Mouse (Mus musculus) ES-E14 (cell line): ENCODE measurements around the gene Pacsin1.

ENCODE experiments used
- CHD2 ChIP-seq: IDR thresholded peaks from 2 replicates; pipeline ENCODE4 v1.6.1; 2014; ENCODE audit warnings: mild to moderate bottlenecking, low read depth, low read length, inconsistent platforms
- ZC3H11A ChIP-seq: IDR thresholded peaks from 2 replicates; pipeline ENCODE4 v1.6.1; 2012; ENCODE audit warnings: low read depth, mild to moderate bottlenecking, inconsistent platforms, low read length, borderline replicate concordance
- ZNF384 ChIP-seq: IDR thresholded peaks from 2 replicates; pipeline ENCODE4 v1.6.1; 2012; ENCODE audit warnings: low read depth, low read length, inconsistent platforms

DNA sequence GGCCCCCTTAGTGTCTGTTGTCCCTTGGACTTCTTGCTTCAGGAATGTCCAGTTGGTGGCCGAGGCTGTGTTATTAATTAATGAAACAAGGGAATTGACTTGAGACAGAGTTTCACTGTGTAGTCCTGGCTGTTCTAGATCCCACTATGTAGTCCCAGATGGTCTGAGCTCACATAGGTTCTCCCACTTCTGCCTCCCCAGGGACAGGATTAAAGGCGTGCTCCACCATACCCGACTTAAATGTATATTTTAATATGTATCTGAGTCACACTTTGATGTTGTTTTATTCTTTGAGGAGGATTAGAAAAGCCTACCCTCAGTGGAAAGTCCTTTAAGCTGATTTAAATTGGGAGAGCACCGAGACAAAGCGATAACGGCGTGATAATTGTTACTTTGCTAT lies 21.0 kb downstream of the Pacsin1 start:
- no peak for TF ChIP-seq ZNF384
- TF ChIP-seq ZC3H11A = no peak
- no peak for TF ChIP-seq CHD2
